Mouse (Mus musculus) MEL (cell line): Measurements from ENCODE around the gene Flnb. TPM values are rescaled to one million over a fixed set of nuclear protein-coding genes. Genes with fewer than 3 reads are reported as not detected.

Experiments used
- DNase-seq: peaks from one replicate; pipeline ENCODE4 v3.0.0; 2011; ENCODE audit warnings: low read depth, low spot score
- H3K27ac ChIP-seq: 2 replicates; pipeline ENCODE4 v1.5.1; 2012; ENCODE audit warnings: low read depth, mild to moderate bottlenecking, control low read depth, low read length, moderate library complexity; ENCODE audit not compliant: control insufficient read depth
- H3K27me3 ChIP-seq, 2 experiments: fragments of 150-350 bp in 1 of 2; sonication (generic) in 1 of 2; 2 replicates each; pipeline ENCODE4 v1.6.1; 2012; ENCODE audit warnings: low read length in 2 of 2, mild to moderate bottlenecking in 2 of 2, improper control_type of control experiment in 1 of 2, moderate library complexity in 1 of 2; ENCODE audit not compliant: insufficient read depth in 2 of 2, control insufficient read depth in 1 of 2
- H3K36me3 ChIP-seq, 2 experiments: 2 replicates each; pipeline ENCODE4 v1.6.1; 2012 to 2014; ENCODE audit warnings: low read length in 2 of 2, improper control_type of control experiment in 1 of 2, inconsistent platforms in 1 of 2, mild to moderate bottlenecking in 1 of 2; ENCODE audit not compliant: insufficient read depth in 2 of 2, control insufficient read depth in 1 of 2
- H3K4me1 ChIP-seq, 2 experiments: fragments of 150-350 bp in 1 of 2; sonication (generic) in 1 of 2; 2 replicates each; pipeline ENCODE4 v1.6.1; 2012; ENCODE audit warnings: low read length in 2 of 2, improper control_type of control experiment in 1 of 2, mild to moderate bottlenecking in 1 of 2; ENCODE audit not compliant: insufficient read depth in 2 of 2, control insufficient read depth in 1 of 2
- H3K4me3 ChIP-seq, 2 experiments: fragments of 150-350 bp in 1 of 2; sonication (generic) in 1 of 2; 2 replicates each; pipeline ENCODE4 v1.5.1; 2012; ENCODE audit warnings: low read depth in 2 of 2, low read length in 2 of 2, mild to moderate bottlenecking in 2 of 2, moderate library complexity in 2 of 2, control low read depth in 1 of 2, improper control_type of control experiment in 1 of 2; ENCODE audit not compliant: control insufficient read depth in 1 of 2, insufficient read depth in 1 of 2
- H3K79me2 ChIP-seq: 2 replicates; pipeline ENCODE4 v1.6.1; 2012; ENCODE audit warnings: mild to moderate bottlenecking, low read length, moderate library complexity; ENCODE audit not compliant: control insufficient read depth, poor library complexity, insufficient read depth
- H3K9ac ChIP-seq: 2 replicates; pipeline ENCODE4 v1.6.1; 2012; ENCODE audit warnings: low read depth, mild to moderate bottlenecking, control low read depth, low read length, moderate library complexity; ENCODE audit not compliant: control insufficient read depth, poor library complexity, severe bottlenecking
- H3K9me3 ChIP-seq: fragments of 150-350 bp; sonication (generic); replicated peaks from 2 replicates; pipeline ENCODE4 v1.6.1; 2012; ENCODE audit warnings: mild to moderate bottlenecking, low read length, improper control_type of control experiment, moderate library complexity; ENCODE audit not compliant: insufficient read depth
- CHD1 ChIP-seq: IDR thresholded peaks from 2 replicates; pipeline ENCODE4 v1.6.1; 2012; ENCODE audit warnings: low read depth, mild to moderate bottlenecking, inconsistent platforms, low read length, improper control_type of control experiment
- EP300 ChIP-seq, 2 experiments: IDR thresholded peaks; 2 replicates each; pipeline ENCODE4 v1.6.1; 2011; ENCODE audit warnings: improper control_type of control experiment in 2 of 2, low read length in 2 of 2, low read depth in 1 of 2, mild to moderate bottlenecking in 1 of 2
- ETS1 ChIP-seq: IDR thresholded peaks from 2 replicates; pipeline ENCODE4 v1.6.1; 2012; ENCODE audit warnings: low read depth, mild to moderate bottlenecking, inconsistent platforms, low read length, improper control_type of control experiment, moderate library complexity
- GABPA ChIP-seq: IDR thresholded peaks from 2 replicates; pipeline ENCODE4 v1.6.1; 2012; ENCODE audit warnings: low read depth, mild to moderate bottlenecking, inconsistent platforms, low read length, improper control_type of control experiment, moderate library complexity
- GATA1 ChIP-seq: IDR thresholded peaks from 2 replicates; pipeline ENCODE4 v1.6.1; 2011; ENCODE audit warnings: low read depth, low read length, improper control_type of control experiment
- JUND ChIP-seq: IDR thresholded peaks from 2 replicates; pipeline ENCODE4 v1.6.1; 2011; ENCODE audit warnings: low read depth, mild to moderate bottlenecking, improper control_type of control experiment, low read length
- MAFK ChIP-seq: IDR thresholded peaks from 2 replicates; pipeline ENCODE4 v1.6.1; 2011; ENCODE audit warnings: low read depth, mild to moderate bottlenecking, low read length, improper control_type of control experiment, borderline replicate concordance
- MAX ChIP-seq: IDR thresholded peaks from 2 replicates; pipeline ENCODE4 v1.6.1; 2011; ENCODE audit warnings: low read length, improper control_type of control experiment
- MAZ ChIP-seq: IDR thresholded peaks from 2 replicates; pipeline ENCODE4 v1.6.1; 2012; ENCODE audit warnings: low read depth, mild to moderate bottlenecking, inconsistent platforms, low read length, improper control_type of control experiment
- MXI1 ChIP-seq: IDR thresholded peaks from 2 replicates; pipeline ENCODE4 v1.6.1; 2011; ENCODE audit warnings: mild to moderate bottlenecking, low read depth, low read length, improper control_type of control experiment
- MYB ChIP-seq: IDR thresholded peaks from 2 replicates; pipeline ENCODE4 v1.6.1; 2011; ENCODE audit warnings: mild to moderate bottlenecking, low read depth, low read length, improper control_type of control experiment
- NELFE ChIP-seq: IDR thresholded peaks from 2 replicates; pipeline ENCODE4 v1.6.1; 2011; ENCODE audit warnings: low read depth, low read length, improper control_type of control experiment
- NRF1 ChIP-seq: IDR thresholded peaks from 2 replicates; pipeline ENCODE4 v1.6.1; 2014; ENCODE audit warnings: low read depth, mild to moderate bottlenecking, inconsistent platforms, low read length, improper control_type of control experiment, moderate library complexity; ENCODE audit not compliant: poor library complexity, insufficient read depth, severe bottlenecking
- POLR2A ChIP-seq, 2 experiments: IDR thresholded peaks; 2 replicates each; pipeline ENCODE4 v1.6.1; 2011 to 2012; ENCODE audit warnings: low read length in 2 of 2, mild to moderate bottlenecking in 2 of 2, control low read depth in 1 of 2, improper control_type of control experiment in 1 of 2, low read depth in 1 of 2, moderate library complexity in 1 of 2; ENCODE audit not compliant: control insufficient read depth in 1 of 2, insufficient read depth in 1 of 2, poor library complexity in 1 of 2
- POLR2AphosphoS5 ChIP-seq: IDR thresholded peaks from 2 replicates; pipeline ENCODE4 v1.6.1; 2012; ENCODE audit warnings: low read depth, borderline replicate concordance, mild to moderate bottlenecking, inconsistent platforms, low read length, moderate library complexity, mixed read lengths
- RAD21 ChIP-seq: IDR thresholded peaks from 2 replicates; pipeline ENCODE4 v1.6.1; 2011; ENCODE audit warnings: mild to moderate bottlenecking, low read depth, low read length, improper control_type of control experiment
- TAL1 ChIP-seq: IDR thresholded peaks from 2 replicates; pipeline ENCODE4 v1.6.1; 2012; ENCODE audit warnings: mild to moderate bottlenecking, inconsistent platforms, low read length, moderate library complexity, mixed read lengths
- UBTF ChIP-seq: IDR thresholded peaks from 2 replicates; pipeline ENCODE4 v1.6.1; 2012; ENCODE audit warnings: low read depth, mild to moderate bottlenecking, inconsistent platforms, low read length, improper control_type of control experiment, moderate library complexity, borderline replicate concordance; ENCODE audit not compliant: insufficient read depth
- ZC3H11A ChIP-seq: IDR thresholded peaks from 2 replicates; pipeline ENCODE4 v1.6.1; 2012; ENCODE audit warnings: low read depth, mild to moderate bottlenecking, inconsistent platforms, low read length, improper control_type of control experiment
- polyA plus RNA-seq, 2 experiments: library from polyadenylated mRNA; stranded (reverse) in 1 of 2; unstranded in 1 of 2; fragments of >175 nt in 1 of 2; fragments of >200 nt in 1 of 2; gene quantifications; 2 replicates each; pipeline versions ENCODE4 v1.2.1 to v1.2.4; 2012; ENCODE audit warnings: low replicate concordance in 2 of 2, low read depth in 1 of 2; ENCODE audit not compliant: insufficient read length in 2 of 2, insufficient read depth in 1 of 2, missing spikeins in 1 of 2
- total RNA-seq: library from RNA; depleted of rRNA; stranded (reverse); fragments of 300-350 nt; gene quantifications from 2 replicates; pipeline ENCODE4 v1.2.3, GENCODE M21; 2012

The Flnb gene
- total and polyA plus RNA-seq, 3 experiments, result 1.0 to 3.1 TPM; not detected in 1

- Histone ChIP-seq H3K36me3 (no peaks in the 10 kb centered on the region), H3K4me3 (no peak overlapping the region), H3K4me1 (no peaks in the 10 kb centered on the region), H3K9ac (no peak overlapping the region), H3K9me3 (no peaks in the 10 kb centered on the region), H3K27ac (no peak overlapping the region), H3K79me2 (no peaks in the 10 kb centered on the region), H3K27me3 (no peaks in the 10 kb centered on the region; a peak in 2 of 4 replicates)
- no peak for DNase-seq
- no peak for TF ChIP-seq UBTF
- no peak for TF ChIP-seq ETS1
- no peak for TF ChIP-seq CHD1
Measured at GRCm38 (mm10) chr14:7819446-7819845, 1.7 kb downstream of the Flnb start.

- TF ChIP-seq GABPA (no peak), MYB (no peak), NRF1 (no peak), MXI1 (no peak), JUND (no peak), TAL1 (no peak), UBTF (no peak), GATA1 (no peak)
- Histone ChIP-seq H3K4me1 (no peaks in the 10 kb centered on the region), H3K27ac (no peak overlapping the region), H3K9ac (no peak overlapping the region), H3K79me2 (no peaks in the 10 kb centered on the region), H3K27me3 (no peaks in the 10 kb centered on the region; a peak in 2 of 4 replicates), H3K36me3 (no peaks in the 10 kb centered on the region), H3K4me3 (no peak overlapping the region), H3K9me3 (no peaks in the 10 kb centered on the region)
- DNase-seq, result no peak
Measured at GRCm38 (mm10) chr14:7821341-7821740, 3.6 kb downstream of the Flnb start.

GRCm38 (mm10) chr14:7822693-7823092, 4.9 kb downstream of the Flnb start:
- H3K27me3 ChIP-seq, result no peaks in the 10 kb centered on the region; a peak in 2 of 4 replicates
- TF ChIP-seq ETS1 (no peak), MAZ (no peak), NELFE (no peak), EP300 (IDR thresholded peaks at IDR 0.05; ENCODE audit: low read depth in 1 of 2, low read length in 2 of 2) (no peak), ZC3H11A (no peak), RAD21 (no peak), POLR2AphosphoS5 (no peak), MAX (no peak), POLR2A (IDR thresholded peaks at IDR 0.05; ENCODE audit: control insufficient read depth in 1 of 2, insufficient read depth in 1 of 2, low read depth in 1 of 2, low read length in 2 of 2, poor library complexity in 1 of 2) (no peak), MAFK (no peak), NRF1 (no peak), GABPA (no peak)
- no peak for DNase-seq
- H3K9me3 ChIP-seq, result no peaks in the 10 kb centered on the region
- no peak overlapping the region for H3K27ac ChIP-seq
- no peak overlapping the region for H3K4me3 ChIP-seq
- H3K79me2 ChIP-seq, result no peaks in the 10 kb centered on the region
- H3K36me3 ChIP-seq, result no peaks in the 10 kb centered on the region
- H3K4me1 ChIP-seq, result no peaks in the 10 kb centered on the region
- no peak overlapping the region for H3K9ac ChIP-seq
